Mouse (Mus musculus): ENCODE results near the gene Lnp1. TPM values are rescaled to one million over a fixed set of nuclear protein-coding genes. Genes with fewer than 3 reads are reported as not detected.

Lnp1 gene
- not detected for polyA plus RNA-seq (2017; shearing (Covaris generic))

GRCm38 (mm10) chr16:56928023-56928422 is at the start of gene Lnp1:
Lnp1 (minus strand) TSS chr16:56928061.

GRCm38 (mm10) chr16:56885824-56886615 is 41.8 kb downstream of the Lnp1 start, which contains the start of gene Tmem45a:
Tmem45a (minus strand) TSS chr16:56886166.

Other genes starting within 250 kb of the Lnp1 start
- gene Tfg, start 210.6 kb downstream of the Lnp1 start, polyA plus RNA-seq (2017; shearing (Covaris generic)) = 67.1 TPM
- gene Adgrg7, start 132.2 kb downstream of the Lnp1 start, polyA plus RNA-seq (2017; shearing (Covaris generic)) = not detected
- gene Tmem45a, start 41.9 kb downstream of the Lnp1 start, polyA plus RNA-seq (2017; shearing (Covaris generic)) = not detected
- not detected for gene Tmem45a2, start 143.3 kb upstream of the Lnp1 start, polyA plus RNA-seq (2017; shearing (Covaris generic))
- 56.9 TPM for gene Tomm70a, start 193.6 kb upstream of the Lnp1 start, polyA plus RNA-seq (2017; shearing (Covaris generic))
- gene Nit2, start 239.3 kb upstream of the Lnp1 start, polyA plus RNA-seq (2017; shearing (Covaris generic)) = 35.1 TPM

Measured in CD4-positive, CD25-positive, alpha-beta regulatory T cell (primary cell).